Mouse (Mus musculus): ENCODE measurements around the gene Pitpna.

DNA sequence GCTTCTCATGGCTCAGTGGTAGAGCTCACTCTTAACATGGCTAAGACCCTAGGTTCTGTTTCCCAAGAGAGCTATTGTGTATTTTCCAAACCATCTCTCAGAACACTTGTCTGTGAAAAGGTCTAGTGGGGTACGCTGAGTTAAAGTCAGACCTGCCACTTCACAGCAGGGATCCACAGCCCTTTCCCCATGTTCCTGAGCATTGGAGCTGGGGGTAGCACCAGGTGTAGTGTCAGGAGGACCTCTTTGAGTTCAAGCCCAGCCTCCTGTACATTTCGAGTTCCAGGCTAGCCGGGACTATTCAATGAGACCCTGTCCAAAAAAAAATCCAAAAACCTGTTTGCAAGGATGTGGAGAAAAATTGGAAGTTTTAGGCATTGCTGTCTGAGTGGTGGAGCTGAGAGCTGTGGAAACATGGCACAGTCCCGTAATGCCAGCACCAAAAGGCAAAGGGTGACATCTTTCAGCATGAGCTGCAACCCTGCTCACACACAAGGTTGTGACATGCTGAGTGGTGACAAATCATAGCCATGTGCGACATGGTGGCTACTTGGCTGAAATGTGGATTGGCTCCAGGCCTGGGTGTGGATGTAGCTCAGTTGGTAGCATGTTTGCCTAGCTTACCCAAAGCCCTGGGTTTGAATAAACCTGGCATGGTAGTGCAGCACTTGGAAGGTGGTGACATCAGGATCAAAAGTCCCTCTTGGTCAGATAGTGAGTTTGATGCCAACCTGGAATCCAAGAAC lies 13.3 kb upstream of the Pitpna start:
- TF ChIP-seq EP300 (IDR thresholded peaks at IDR 0.05; ENCODE audit: insufficient read depth, low read depth, low read length) (no peak), POLR2A (IDR thresholded peaks at IDR 0.05; ENCODE audit: insufficient read depth, low read depth, low read length) (no peak), CTCF (IDR thresholded peaks at IDR 0.05) (no peak)

Data from heart, adult 2 months (tissue).